Mouse (Mus musculus): ENCODE measurements around the gene 5830411N06Rik. TPM values are rescaled to one million over a fixed set of nuclear protein-coding genes. Genes with fewer than 3 reads are reported as not detected.

Gene 5830411N06Rik
- polyA plus RNA-seq, 1 experiment from 2014 or later: not detected

GRCm38 (mm10) chr7:140319861-140320385, 72.8 kb downstream of the 5830411N06Rik start:
- no peak for ATAC-seq (ENCODE audit: low read depth)
- WGBS: 84% methylated on average over 3 of the region's 3 CpGs
- Histone ChIP-seq H3K36me3 (ENCODE audit: control insufficient read depth, insufficient read depth, low read length) (no peaks in the 10 kb centered on the region), H3K27ac (ENCODE audit: low read depth, low read length) (no peak overlapping the region), H3K9me3 (ENCODE audit: control insufficient read depth, low read length) (no peaks in the 10 kb centered on the region), H3K4me1 (ENCODE audit: control insufficient read depth, insufficient read depth, low read length) (no peaks in the 10 kb centered on the region), H3K4me3 (ENCODE audit: low read depth, low read length) (no peak overlapping the region), H3K27me3 (ENCODE audit: control insufficient read depth, insufficient read depth, low read length) (no peaks in the 10 kb centered on the region), H3K9ac (replicated peaks; ENCODE audit: low read depth, low read length) (no peak overlapping the region), H3K4me2 (ENCODE audit: low read depth, low read length) (no peak overlapping the region)

- no peak within 1 kb of the TSS for H3K27ac ChIP-seq (ENCODE audit: low read depth, low read length)
- no peak for ATAC-seq (ENCODE audit: low read depth)
- no peak within 1 kb of the TSS for H3K9ac ChIP-seq (replicated peaks; ENCODE audit: low read depth, low read length)
- H3K4me1 ChIP-seq (ENCODE audit: control insufficient read depth, insufficient read depth, low read length): no peaks in the 10 kb centered on the region
- H3K36me3 ChIP-seq (ENCODE audit: control insufficient read depth, insufficient read depth, low read length): no peaks in the 10 kb centered on the region
- H3K9me3 ChIP-seq (ENCODE audit: control insufficient read depth, low read length): no peaks in the 10 kb centered on the region
- no peaks in the 10 kb centered on the region for H3K27me3 ChIP-seq (ENCODE audit: control insufficient read depth, insufficient read depth, low read length)
- whole genome bisulfite sequencing: 36% methylated on average over 1 of the region's 1 CpGs
- no peak within 1 kb of the TSS for H3K4me3 ChIP-seq (ENCODE audit: low read depth, low read length)
- H3K4me2 ChIP-seq (ENCODE audit: low read depth, low read length): no peak within 1 kb of the TSS
Observed at GRCm38 (mm10) chr7:140320558-140320957, 73.5 kb downstream of the 5830411N06Rik start, which contains the start of gene Olfr525. Olfr525 (plus strand) TSS chr7:140320858.

DNA sequence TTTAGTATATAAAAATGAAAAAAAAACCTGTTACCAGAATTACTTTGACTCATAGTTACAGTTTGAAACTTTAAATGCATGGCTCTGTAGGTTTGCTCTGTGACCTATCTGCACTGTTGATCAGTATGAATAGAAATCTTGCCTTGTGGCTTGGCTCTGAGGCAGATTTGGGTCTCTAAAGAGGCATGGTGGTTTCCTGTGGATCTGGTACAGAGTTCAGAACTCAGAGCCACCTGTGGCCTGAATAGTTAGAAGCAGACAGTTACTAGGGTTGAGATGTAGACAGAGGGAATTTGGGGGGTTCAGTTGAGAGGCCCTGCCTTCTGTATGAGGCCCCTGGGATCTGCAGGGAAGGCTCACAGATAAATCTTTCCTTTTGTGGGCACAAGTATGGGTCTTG, 74.1 kb downstream of the 5830411N06Rik start:
- ATAC-seq (ENCODE audit: low read depth): no peak
- no peak overlapping the region for H3K9ac ChIP-seq (replicated peaks; ENCODE audit: low read depth, low read length)
- H3K27ac ChIP-seq (ENCODE audit: low read depth, low read length): no peak overlapping the region
- H3K27me3 ChIP-seq (ENCODE audit: control insufficient read depth, insufficient read depth, low read length): no peaks in the 10 kb centered on the region
- no peaks in the 10 kb centered on the region for H3K9me3 ChIP-seq (ENCODE audit: control insufficient read depth, low read length)
- H3K4me1 ChIP-seq (ENCODE audit: control insufficient read depth, insufficient read depth, low read length): no peaks in the 10 kb centered on the region
- no peak overlapping the region for H3K4me3 ChIP-seq (ENCODE audit: low read depth, low read length)
- H3K36me3 ChIP-seq (ENCODE audit: control insufficient read depth, insufficient read depth, low read length): no peaks in the 10 kb centered on the region
- H3K4me2 ChIP-seq (ENCODE audit: low read depth, low read length): no peak overlapping the region

GRCm38 (mm10) chr7:140329766-140330304, 82.8 kb downstream of the 5830411N06Rik start:
- Histone ChIP-seq H3K9ac (replicated peaks; ENCODE audit: low read depth, low read length) (no peak overlapping the region), H3K27ac (ENCODE audit: low read depth, low read length) (no peak overlapping the region), H3K27me3 (ENCODE audit: control insufficient read depth, insufficient read depth, low read length) (no peaks in the 10 kb centered on the region), H3K9me3 (ENCODE audit: control insufficient read depth, low read length) (no peaks in the 10 kb centered on the region), H3K4me3 (ENCODE audit: low read depth, low read length) (no peak overlapping the region), H3K4me2 (ENCODE audit: low read depth, low read length) (no peak overlapping the region), H3K36me3 (ENCODE audit: control insufficient read depth, insufficient read depth, low read length) (no peaks in the 10 kb centered on the region), H3K4me1 (ENCODE audit: control insufficient read depth, insufficient read depth, low read length) (no peaks in the 10 kb centered on the region)
- ATAC-seq (ENCODE audit: low read depth): no peak
- WGBS: 62% methylated on average over 1 of the region's 1 CpGs

GRCm38 (mm10) chr7:140333717-140334116, 86.6 kb downstream of the 5830411N06Rik start, which contains the start of gene Olfr527:
Olfr527 (plus strand) TSS chr7:140334017.
- 70% methylated on average over 2 of the region's 2 CpGs for WGBS
- Histone ChIP-seq H3K27ac (ENCODE audit: low read depth, low read length) (no peak within 1 kb of the TSS), H3K4me2 (ENCODE audit: low read depth, low read length) (no peak within 1 kb of the TSS), H3K4me3 (ENCODE audit: low read depth, low read length) (no peak within 1 kb of the TSS), H3K9ac (replicated peaks; ENCODE audit: low read depth, low read length) (no peak within 1 kb of the TSS), H3K9me3 (ENCODE audit: control insufficient read depth, low read length) (no peaks in the 10 kb centered on the region), H3K4me1 (ENCODE audit: control insufficient read depth, insufficient read depth, low read length) (no peaks in the 10 kb centered on the region), H3K36me3 (ENCODE audit: control insufficient read depth, insufficient read depth, low read length) (no peaks in the 10 kb centered on the region), H3K27me3 (ENCODE audit: control insufficient read depth, insufficient read depth, low read length) (no peaks in the 10 kb centered on the region)
- no peak for ATAC-seq (ENCODE audit: low read depth)

Other genes starting within 250 kb of the 5830411N06Rik start
- 52.7 and 61.2 TPM in 2 replicates for gene Zfp511, start 210.9 kb upstream of the 5830411N06Rik start, polyA plus RNA-seq (2014; fragmentation: Nextera tagmentation; extraction: Ambion mirVana)
- gene Tubgcp2, start 210.6 kb upstream of the 5830411N06Rik start, polyA plus RNA-seq (2014; fragmentation: Nextera tagmentation; extraction: Ambion mirVana): 57.1 and 61.0 TPM in 2 replicates
- gene Msx3, start 198.2 kb upstream of the 5830411N06Rik start, polyA plus RNA-seq (2014; fragmentation: Nextera tagmentation; extraction: Ambion mirVana): 6.6 and 8.1 TPM in 2 replicates
- 209 and 365 TPM in 2 replicates for gene Caly, start 164.7 kb upstream of the 5830411N06Rik start, polyA plus RNA-seq (2014; fragmentation: Nextera tagmentation; extraction: Ambion mirVana)
- gene Prap1, start 153.9 kb upstream of the 5830411N06Rik start, polyA plus RNA-seq (2014; fragmentation: Nextera tagmentation; extraction: Ambion mirVana): 0.48 TPM in 1 of 2 replicates, not detected in the other
- gene Fuom, start 144.8 kb upstream of the 5830411N06Rik start, polyA plus RNA-seq (2014; fragmentation: Nextera tagmentation; extraction: Ambion mirVana): 42.8 and 51.8 TPM in 2 replicates
- 9.2 and 9.9 TPM in 2 replicates for gene Paox, start 131.5 kb upstream of the 5830411N06Rik start, polyA plus RNA-seq (2014; fragmentation: Nextera tagmentation; extraction: Ambion mirVana)
- 129 and 132 TPM in 2 replicates for gene Echs1, start 130.8 kb upstream of the 5830411N06Rik start, polyA plus RNA-seq (2014; fragmentation: Nextera tagmentation; extraction: Ambion mirVana)
- 33.7 and 39.6 TPM in 2 replicates for gene Mtg1, start 109.7 kb upstream of the 5830411N06Rik start, polyA plus RNA-seq (2014; fragmentation: Nextera tagmentation; extraction: Ambion mirVana)
- gene Sprn, start 92.4 kb upstream of the 5830411N06Rik start, polyA plus RNA-seq (2014; fragmentation: Nextera tagmentation; extraction: Ambion mirVana): 16.2 and 17.3 TPM in 2 replicates
- not detected in 2 replicates for gene Olfr522, start 82.5 kb upstream of the 5830411N06Rik start, polyA plus RNA-seq (2014; fragmentation: Nextera tagmentation; extraction: Ambion mirVana)
- gene Olfr523, start 74.1 kb upstream of the 5830411N06Rik start, polyA plus RNA-seq (2014; fragmentation: Nextera tagmentation; extraction: Ambion mirVana): not detected in 2 replicates
- gene Olfr524, start 41.3 kb upstream of the 5830411N06Rik start, polyA plus RNA-seq (2014; fragmentation: Nextera tagmentation; extraction: Ambion mirVana): not detected in 2 replicates
- not detected in 2 replicates for gene Cd163l1, start 29.0 kb upstream of the 5830411N06Rik start, polyA plus RNA-seq (2014; fragmentation: Nextera tagmentation; extraction: Ambion mirVana)
- not detected in 2 replicates for gene Olfr525, start 73.6 kb downstream of the 5830411N06Rik start, polyA plus RNA-seq (2014; fragmentation: Nextera tagmentation; extraction: Ambion mirVana)
- gene Olfr527, start 86.7 kb downstream of the 5830411N06Rik start, polyA plus RNA-seq (2014; fragmentation: Nextera tagmentation; extraction: Ambion mirVana): not detected in 2 replicates
- gene Olfr60, start 114.4 kb downstream of the 5830411N06Rik start, polyA plus RNA-seq (2014; fragmentation: Nextera tagmentation; extraction: Ambion mirVana): not detected in 2 replicates
- not detected in 2 replicates for gene Olfr530, start 129.0 kb downstream of the 5830411N06Rik start, polyA plus RNA-seq (2014; fragmentation: Nextera tagmentation; extraction: Ambion mirVana)
- not detected in 2 replicates for gene Olfr531, start 155.6 kb downstream of the 5830411N06Rik start, polyA plus RNA-seq (2014; fragmentation: Nextera tagmentation; extraction: Ambion mirVana)
- gene Olfr532, start 174.4 kb downstream of the 5830411N06Rik start, polyA plus RNA-seq (2014; fragmentation: Nextera tagmentation; extraction: Ambion mirVana): not detected in 2 replicates
- not detected in 2 replicates for gene Olfr533, start 216.1 kb downstream of the 5830411N06Rik start, polyA plus RNA-seq (2014; fragmentation: Nextera tagmentation; extraction: Ambion mirVana)
- gene Olfr535, start 236.9 kb downstream of the 5830411N06Rik start, polyA plus RNA-seq (2014; fragmentation: Nextera tagmentation; extraction: Ambion mirVana): not detected in 2 replicates

Data from neural tube, embryonic 14.5 days (tissue).